Mouse (Mus musculus) cerebellum, postnatal 25 days (tissue): ENCODE measurements around the gene Slc12a6.
A peak's percentile ranks its signal among the peaks of the same experiment; 100 is the strongest.

Experiments
- DNase-seq, 2 experiments: peaks; one replicate each; pipeline ENCODE4 v3.0.0; 2021; ENCODE audit warnings: mixed read lengths in 2 of 2

Gene Slc12a6

DNA sequence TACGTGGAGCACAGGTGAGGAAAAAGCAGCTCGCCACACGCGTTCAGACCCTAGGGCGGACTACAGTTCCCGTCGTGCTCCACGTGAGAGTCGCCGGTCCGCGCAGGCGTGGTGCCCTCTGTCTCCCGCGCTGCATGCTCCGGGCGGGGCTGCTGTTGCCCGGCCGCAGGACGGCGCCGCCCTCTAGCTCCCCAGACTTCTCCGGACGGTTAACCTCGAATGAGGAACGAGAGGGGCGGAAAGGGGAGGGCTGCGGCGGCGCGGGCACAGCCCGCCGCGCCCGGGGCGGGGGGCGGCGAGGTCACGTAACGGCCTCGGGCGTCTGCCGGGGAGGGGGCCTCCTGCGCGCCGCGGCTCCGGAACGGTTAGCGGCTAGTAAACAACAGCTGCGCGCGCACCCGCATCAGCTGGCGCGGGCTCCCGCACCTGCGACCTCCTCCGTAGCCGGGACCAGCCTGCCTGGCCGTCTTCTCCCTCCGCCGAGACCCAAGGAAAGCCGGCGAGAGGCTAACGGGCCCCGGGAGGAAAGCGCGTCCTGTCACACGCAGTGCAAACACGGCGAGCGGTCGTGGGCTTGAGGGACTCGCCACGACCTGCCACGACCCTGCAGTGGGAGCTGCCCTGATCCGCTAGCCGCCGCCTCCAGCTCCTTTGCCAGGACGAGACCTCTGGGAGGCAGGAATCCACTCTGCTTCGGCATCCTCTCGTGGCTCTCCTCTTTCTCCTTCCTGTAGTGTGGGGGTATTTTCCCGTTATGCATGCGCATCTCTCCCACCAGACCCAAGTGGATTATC, at the start of gene Slc12a6:
Slc12a6 (plus strand) TSS at position 378 of the 794 bp plus-strand sequence.
- peak; percentile 92 to 96 for DNase-seq

DNA sequence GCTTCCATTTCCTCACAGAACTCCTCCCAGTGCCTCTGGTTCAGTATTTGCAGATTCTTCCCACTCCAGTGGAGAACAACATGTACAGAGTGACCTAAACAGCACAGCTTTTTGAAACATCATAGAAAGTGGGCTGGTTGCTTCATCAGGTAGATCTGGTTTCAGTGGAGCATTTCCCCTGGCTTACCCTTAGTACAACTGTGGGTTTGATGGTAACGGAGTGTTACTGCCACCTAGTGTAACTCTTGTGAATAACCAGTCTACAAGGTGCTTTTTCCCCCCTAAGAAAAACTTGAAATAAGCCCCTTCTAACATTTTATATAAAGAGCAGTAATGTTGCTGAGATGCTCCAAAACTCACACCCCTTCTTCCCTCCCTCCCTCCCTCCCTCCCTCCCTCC, 49.6 kb upstream of the Slc12a6 start:
- DNase-seq: peak in 1 of 2 experiments; percentile 8

DNA sequence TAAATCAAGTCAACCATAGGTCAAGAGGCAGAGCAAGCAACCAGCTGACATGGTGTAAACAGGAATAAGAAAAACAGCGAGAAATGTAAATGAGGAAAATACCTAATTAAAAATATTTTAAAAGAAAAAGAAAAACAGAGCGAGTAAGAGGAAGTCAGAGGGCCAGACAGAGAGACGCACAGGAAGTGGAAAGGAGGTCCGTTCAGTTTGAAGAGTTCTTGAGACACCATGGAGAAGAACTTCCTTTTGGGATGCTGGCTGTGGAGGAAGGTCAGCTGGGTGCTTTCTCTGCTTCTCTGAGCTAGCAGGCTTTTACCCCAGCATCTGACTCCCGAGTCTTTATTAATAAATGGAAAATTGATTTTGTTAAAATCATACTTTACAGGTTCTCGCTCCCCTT, 48.0 kb upstream of the Slc12a6 start:
- no peak for DNase-seq

DNA sequence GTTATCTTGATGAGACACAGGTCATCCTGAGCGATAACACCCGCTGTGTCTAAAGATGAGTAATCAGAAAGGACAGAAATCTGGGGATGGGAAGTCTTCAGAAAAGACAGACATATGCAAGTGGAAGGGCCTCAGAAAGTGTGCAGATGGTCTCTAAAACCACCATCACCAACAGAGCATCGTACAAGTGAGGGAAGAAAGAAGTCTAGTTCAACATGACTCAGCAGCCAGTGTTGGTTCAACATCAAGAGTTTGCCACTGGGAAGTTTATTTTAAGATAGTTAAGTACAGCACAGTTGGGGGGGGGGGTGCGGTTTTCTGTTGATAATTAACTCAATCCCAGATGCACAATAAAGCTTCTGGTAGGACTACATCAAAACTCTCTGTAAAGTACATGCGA, 44.7 kb upstream of the Slc12a6 start:
- DNase-seq: no peak

DNA sequence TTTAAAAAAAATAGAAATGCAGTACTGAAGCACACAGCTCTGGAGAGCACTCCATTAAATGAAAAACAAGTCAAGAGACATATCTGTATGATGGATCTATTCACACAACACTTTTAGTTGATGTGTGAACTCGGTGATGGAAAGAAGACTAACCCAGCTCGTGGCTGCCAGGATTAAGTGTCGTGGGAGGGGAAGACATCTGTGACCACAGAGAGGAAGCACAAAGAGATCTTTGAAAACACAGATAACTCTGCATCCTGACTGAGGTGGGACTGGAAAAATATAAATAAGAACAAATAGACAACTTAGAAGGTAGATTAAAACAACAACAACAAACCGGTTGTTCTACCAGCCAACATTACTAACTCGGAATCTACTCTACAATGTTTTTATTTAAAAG, 43.0 kb upstream of the Slc12a6 start:
- no peak for DNase-seq

DNA sequence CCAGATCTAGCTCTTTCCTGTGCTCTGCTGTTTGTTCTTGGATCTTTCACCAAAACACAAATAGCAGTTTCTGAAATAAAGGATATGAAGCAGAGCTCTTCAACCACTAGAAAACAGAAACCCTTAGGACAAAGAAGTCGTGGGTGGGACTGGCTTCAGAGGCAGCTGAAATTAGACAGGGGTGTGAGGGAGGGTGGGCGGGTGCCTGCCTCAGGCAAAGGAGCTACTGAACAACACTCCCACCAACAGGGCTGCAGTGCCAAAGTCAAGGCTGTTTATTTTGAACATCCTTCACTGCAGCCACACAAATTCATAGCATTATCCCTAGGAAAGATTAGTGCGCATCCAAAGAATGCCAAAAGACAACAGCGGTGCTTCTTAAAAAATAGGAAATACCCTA, 41.3 kb upstream of the Slc12a6 start:
- DNase-seq: no peak

DNA sequence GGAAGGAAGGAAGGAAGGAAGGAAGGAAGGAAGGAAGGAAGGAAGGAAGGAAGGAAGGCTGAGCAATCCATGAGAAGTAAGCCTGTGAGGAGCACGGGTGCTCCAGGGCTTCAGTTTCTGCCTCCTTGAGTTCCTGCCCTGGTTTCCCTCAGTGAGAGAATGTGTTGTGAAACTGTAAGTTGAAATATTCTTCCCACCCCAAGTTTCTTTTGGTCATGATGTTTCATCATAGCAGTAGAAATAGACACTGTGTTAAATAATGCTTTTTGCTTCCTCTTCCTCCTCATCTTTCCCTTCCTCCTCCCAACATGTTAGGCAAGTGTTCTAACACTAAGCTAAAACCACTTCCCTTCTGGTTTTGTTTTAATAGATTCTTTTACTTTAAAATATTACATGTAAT, 33.0 kb upstream of the Slc12a6 start:
- DNase-seq: no peak

DNA sequence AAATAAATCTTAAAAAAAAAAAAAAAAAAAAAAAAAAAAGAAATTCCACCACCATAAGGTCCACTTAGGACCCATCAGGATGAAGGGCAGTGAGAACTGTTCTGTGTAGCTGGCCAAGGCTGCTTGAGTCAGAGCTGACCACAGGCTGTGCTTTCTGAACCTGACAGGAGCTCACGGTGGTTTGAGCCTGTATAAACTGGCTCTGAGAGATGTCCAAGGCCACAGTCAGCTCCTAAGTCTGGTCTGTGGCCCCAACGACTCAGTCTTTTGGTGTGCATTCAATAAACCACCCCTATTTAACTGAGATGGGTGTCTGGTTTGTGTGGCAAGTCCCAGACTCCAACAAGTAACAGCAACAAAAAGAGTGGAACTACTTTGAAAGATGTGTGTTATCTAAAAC, 29.0 kb upstream of the Slc12a6 start:
- no peak for DNase-seq

DNA sequence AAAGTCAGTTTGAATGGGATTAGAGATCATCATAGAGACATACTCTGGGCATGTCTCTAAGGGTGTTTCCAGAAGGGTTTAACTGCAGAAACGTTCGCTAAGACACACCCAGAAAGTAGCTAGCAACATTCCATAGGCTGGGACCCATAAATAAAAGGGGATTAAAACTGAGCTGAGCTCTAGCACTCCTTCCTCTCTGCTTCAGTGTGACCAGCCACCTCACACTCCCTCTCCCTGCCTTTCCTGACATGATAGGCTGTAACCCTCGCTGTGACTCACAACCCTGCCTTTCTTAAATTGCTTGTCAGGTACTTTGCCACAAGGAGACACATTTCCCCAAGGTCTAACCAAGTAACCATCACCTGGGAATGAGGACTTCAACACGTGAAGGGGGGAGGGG, 27.6 kb upstream of the Slc12a6 start:
- DNase-seq: no peak

DNA sequence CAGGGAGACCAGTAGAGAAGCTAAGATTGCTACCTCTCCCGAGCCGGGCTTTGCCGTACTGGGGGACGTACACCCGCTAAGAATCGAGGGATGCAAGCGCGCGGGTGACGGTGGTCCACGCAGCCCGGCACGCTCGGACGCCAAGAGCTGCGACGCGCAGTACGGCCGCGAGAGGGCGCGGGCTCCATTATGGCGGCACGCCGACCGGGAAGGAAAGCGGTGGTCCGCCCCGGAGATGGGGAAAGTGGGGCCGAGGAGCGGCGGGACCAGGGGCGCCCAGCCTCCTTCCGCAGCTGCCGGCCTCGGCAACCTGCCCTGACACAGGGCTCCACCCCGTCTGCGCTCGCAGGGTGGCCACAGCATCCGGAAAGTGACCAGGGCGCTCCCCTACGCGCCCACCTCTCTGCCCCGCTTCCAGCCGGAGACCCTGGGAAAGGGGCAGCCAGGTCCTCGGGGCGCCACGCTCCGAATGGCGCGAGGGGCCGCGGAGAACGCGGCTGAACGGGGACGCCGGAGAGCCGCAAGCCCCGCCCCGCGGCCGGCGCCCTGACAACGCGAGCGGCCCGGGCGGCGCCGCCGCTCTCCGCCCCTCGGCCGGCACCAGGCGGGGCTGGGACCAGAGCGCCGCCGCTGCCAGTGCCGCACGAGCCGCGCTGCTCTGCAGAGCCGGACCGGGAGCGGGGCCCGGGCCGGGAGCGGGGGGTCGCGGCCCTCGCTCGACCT, 26.3 kb upstream of the Slc12a6 start, which contains the start of gene Lpcat4:
Lpcat4 (plus strand) TSS at position 257 of the 723 bp plus-strand sequence.
- DNase-seq: peak; percentile 95 to 96

DNA sequence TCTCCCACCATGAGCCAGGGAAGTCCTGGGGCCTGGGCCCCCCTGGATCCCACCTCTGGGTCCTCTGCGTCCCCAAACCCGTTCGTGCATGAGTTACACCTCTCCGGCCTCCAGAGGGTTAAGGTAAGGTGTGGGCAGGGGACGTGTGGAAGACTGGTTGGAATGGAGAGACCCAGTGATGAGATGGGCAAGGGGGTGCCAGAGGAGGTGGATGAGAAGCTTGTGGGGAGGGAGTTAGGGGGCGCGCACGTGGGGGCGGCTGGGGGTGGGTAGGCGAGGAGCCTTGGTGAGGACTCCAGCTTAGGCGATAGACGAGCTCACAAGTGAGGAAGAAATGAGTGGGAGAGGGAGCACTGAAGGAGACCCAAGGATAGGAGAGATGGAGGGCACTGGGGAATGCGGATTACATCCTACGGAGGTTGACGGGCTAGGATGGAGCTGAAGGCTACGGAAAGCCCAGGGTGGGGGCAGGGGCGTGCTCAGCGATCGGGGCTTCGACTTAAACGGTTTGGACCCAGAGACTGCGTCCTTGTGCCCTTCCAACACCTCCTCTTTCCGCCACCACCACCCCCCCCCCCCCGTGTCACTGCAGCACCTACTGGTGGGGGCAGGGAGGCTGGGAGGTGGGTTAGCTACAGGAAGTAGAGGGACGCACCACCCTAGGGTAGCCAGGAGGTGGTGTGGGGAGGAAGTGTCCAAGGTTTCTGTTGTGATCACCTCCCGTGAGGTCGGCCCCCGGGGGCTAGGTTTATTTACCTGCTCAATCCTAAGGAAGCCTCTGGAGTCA, 25.5 kb upstream of the Slc12a6 start:
- peak; percentile 64 to 65 for DNase-seq

DNA sequence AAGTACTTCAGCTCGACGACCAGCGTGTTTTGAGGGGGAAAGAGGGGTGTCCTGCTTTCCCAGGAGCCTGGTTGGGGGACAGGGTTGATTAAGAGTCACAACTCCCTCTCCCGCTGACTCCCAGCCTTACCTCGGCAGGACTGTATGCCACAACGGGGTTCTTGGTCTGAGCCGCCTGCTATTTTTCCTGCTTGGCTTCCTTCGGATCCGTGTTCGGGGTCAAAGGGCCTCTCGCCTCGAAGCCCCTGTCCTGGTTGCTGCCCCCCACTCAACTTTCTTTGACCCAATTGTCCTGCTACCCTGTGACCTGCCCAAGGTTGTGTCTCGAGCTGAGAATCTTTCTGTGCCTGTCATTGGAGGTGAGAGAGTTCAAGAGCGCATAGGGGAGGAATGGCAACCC, 23.8 kb upstream of the Slc12a6 start:
- no peak for DNase-seq

DNA sequence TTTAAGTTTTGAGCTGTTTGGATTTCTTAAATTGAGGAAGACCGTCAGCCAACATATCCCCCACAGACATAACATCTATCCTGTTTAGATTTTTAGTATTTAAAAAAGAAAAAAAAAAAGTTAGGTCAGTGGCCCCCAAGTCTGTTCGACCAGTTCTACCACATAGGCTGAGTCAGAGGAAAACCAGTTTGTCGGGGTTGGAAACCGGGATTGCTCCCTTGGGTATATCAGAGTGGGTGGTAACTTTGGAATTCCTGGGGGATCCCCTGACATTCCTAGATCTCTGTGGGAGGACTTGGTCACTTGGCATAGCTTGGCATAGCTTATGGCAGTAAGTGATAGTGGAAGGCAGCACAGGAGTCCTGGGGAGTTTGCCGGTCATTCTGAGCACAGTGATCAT, 20.3 kb upstream of the Slc12a6 start:
- no peak for DNase-seq

DNA sequence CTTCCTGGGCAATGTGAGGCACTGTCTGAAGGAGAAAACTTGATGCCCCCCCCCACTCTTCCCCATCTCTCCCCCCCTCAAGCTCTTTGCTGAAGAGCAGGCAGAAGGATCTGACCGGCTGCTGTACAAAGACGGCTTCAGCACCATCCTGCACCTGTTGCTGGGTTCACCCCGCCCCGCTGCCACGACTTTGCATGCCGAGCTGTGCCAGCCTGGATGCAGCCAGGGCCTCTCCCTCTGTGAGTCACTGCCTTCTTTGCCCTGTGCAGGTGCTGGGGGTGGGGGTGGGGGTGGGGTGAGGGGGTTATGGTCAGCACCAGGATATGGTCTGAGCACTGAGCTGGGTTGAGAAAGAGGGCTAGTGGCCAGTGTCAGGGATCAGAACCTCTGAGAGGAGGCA, 19.4 kb upstream of the Slc12a6 start:
- no peak for DNase-seq

DNA sequence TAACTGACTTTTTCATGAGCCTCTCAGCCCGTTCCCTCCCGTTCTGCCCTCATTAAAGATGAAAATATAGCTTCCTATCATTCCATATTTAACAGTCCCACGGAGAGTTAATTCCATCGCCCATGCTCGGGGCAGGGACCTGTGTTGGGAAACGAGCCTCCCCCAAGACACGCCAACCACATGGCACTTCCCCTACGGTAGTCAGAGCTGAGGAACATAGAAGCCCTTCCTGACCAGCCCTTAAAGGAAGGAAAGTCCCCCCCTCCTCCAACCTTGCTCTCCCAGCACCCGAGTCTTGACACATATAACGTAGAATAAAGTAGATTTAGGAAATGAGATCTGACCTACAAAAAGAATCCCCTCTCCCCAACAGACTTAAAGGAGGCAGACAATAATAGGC, 18.3 kb upstream of the Slc12a6 start:
- no peak for DNase-seq

DNA sequence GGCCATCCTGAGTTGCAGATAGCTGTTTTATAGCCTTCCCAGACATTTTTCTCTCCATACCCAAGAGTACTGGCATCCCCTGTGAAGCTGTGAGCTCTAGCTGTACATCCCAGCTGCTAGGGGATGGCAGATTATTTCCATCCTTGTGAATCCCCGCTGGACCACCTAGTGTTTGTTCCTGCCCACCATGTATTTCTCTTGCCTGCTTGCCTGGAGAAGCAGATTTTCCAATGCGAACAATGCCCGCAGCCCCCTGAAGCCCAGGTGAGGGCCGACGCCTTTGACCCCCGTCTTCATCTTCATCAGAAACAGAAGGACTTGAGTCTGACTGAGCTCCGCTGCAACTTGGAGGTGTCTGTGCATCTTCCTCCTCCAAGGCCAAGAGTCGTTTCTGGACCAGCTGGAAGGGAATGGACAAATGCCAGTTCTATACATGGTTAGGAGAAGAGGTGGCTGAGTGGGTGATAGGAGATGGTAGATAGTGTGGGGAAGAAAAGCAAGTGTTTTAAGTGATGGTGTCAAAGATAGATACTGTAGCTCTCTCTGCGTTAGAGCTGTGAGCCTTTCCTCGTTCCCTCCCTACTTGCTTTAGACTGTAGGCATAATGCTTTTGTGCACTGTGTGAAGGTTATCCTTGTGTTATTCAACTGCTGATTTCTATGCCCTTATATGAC, 15.7 kb upstream of the Slc12a6 start:
- no peak for DNase-seq

DNA sequence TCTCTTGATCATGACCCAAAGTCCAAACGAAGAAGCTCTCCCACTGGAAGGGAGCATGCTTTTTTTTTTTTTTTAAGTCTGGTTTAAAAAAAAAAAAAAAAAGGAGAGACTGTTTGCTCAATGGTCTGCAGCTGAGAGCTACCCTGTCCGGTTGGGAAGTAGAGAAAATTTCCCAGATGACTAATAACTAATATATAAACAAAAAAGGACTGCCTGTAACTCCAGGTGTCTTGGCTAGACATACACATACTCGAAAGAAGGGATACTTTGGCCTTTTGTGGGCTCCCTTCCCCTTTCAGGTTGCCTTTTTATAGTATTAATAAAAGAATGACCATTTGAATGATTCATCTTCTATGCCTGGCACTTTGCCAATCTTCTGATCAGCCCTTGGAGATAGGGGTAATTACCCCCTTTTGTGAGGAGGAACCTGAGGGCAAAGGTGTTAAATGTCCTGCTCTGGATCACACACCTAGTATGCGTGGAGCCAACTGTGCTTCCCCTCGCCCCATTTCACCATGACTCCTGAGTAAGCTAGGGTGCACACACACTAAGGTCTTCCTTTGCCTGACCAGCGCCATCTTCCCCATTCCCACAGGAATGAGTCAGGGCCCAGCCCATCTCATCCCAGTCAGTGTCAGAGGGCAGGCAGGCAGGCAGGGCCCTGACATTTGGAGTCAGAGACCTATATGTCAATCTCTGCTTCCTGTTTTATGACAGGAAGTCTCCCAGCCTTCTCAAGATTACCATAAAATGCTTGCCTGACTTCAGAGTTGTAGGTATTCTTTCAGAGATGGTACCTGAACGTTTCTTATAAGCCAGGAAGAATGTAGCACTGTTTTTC, 10.7 kb upstream of the Slc12a6 start:
- DNase-seq: no peak

DNA sequence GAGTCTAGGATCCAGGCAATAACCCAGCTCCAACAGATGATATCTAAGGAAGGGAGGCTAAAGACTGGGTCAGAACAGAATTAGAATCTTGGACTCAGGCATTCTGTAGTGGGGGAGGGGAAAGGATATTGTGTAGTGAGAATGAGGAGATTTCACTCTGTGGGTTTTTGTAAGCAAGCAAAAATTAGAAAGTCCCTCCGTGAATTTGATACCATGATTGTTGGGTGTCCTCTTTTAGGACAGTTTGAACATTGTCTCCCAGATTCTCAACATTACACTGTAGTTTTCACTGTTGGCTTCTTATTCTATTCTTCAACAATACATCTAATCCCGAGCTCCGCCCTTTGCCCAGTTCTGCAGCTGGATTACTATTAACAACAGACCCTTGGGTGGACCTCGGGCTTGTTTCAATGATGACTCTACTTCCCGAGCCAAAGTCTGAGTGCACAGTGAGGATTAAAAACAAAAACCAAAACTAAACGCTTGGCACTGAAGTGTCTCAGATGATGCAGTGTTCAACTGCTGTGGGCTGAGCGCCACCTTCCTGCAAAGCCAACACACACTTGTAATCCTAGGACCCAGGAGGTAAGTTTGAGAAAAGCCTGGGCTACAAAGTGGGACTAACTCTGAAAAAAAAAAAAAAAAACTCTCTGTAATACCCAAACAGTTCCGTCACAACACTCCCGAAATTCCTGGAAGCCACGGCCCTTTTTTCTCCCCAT, 6.2 kb upstream of the Slc12a6 start, which contains the start of gene Nutm1:
Nutm1 (minus strand) TSS at position 51 of the 722 bp plus-strand sequence.
- DNase-seq: no peak

DNA sequence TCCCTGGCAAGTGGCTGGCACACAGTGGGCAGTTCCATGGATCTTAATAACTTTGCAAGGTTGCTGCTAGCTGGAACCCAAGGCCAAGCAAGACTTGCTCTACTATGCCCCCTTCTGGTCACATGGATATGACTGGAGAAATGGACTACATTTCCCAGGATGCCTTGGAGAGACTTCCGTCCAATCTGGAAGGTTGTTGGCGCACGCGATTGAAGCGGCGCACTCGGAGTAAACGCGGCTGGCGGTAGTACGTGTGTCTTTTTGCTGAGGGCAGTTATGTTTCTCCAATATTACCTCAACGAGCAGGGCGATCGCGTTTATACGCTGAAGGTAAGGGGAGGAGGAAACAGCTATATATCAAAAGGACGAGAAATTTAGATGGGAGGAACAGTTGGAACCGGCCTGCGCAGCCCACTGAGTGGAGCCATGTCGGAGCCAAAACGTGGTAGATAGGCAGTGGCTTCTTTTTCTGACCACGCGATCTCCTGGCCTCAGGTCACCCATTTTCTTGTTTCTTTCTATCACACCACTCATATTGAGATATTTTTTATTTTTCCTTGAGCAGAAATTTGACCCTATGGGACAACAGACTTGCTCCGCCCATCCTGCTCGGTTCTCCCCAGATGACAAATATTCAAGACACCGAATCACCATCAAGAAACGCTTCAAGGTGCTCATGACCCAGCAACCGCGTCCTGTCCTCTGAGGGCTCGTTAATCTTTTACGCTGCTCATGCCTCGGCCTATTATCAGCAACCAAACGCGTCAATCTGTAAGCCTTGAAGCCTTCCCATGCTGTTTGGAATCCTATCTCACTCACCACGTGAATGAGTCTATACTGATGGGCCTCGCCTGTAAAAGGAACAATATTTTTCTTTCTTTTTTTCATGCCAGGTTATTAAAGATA, 3.6 kb upstream of the Slc12a6 start, which contains the start of gene Nop10:
Nop10 (plus strand) TSS at position 179 of the 906 bp plus-strand sequence.
- peak; percentile 87 to 90 for DNase-seq

DNA sequence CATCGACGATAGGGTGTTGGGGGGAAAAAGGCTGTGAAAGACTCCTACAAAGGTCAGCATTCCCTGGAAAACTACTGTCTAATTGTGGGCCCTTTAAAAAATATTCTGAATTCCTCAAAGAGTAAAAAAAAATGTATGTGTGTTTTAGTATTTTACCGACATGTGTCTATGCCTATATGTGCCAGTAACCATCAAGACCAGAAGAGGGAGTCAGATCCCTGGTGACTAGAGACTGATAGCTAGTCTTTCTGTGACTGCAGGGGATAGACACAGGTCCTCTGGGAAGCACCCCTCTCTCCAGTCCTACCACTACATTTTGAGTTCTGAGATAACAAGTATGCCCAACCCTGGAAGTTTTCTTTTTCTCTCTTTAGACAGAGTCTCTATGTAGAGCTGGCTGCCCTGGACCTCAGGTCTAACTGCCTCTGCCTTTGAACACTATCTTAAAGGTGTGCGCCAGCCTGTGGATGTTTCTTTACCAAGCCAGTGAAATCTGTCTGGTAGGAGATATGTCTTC, 2.8 kb upstream of the Slc12a6 start:
- DNase-seq: no peak
